Mouse (Mus musculus) CH12.LX (cell line): ENCODE results near the gene Ntrk2. TPM values are rescaled to one million over a fixed set of nuclear protein-coding genes. Genes with fewer than 3 reads are reported as not detected.

Experiments used
- DNase-seq: peaks from one replicate; pipeline ENCODE4 v3.0.0-alpha.2; 2013; ENCODE audit errors: extremely low read depth
- H3K27ac ChIP-seq: 2 replicates; pipeline ENCODE4 v1.5.1; 2012; ENCODE audit warnings: low read depth, mild to moderate bottlenecking, control low read depth, moderate library complexity; ENCODE audit not compliant: insufficient read depth
- H3K27me3 ChIP-seq: replicated peaks from 2 replicates; pipeline ENCODE3; 2012; ENCODE audit warnings: inconsistent platforms
- H3K36me3 ChIP-seq, 2 experiments: replicated peaks in 1 of 2; 2 replicates each; pipeline versions ENCODE3 to v1.6.1; 2012; ENCODE audit warnings: inconsistent platforms in 1 of 2, low read length in 1 of 2, mild to moderate bottlenecking in 1 of 2, mixed read lengths in 1 of 2, moderate library complexity in 1 of 2; ENCODE audit not compliant: control insufficient read depth in 1 of 2, insufficient read depth in 1 of 2
- H3K4me1 ChIP-seq, 2 experiments: 2 replicates each; pipeline ENCODE4 v1.6.1; 2012; ENCODE audit warnings: inconsistent platforms in 1 of 2, moderate library complexity in 1 of 2; ENCODE audit not compliant: insufficient read depth in 2 of 2, control insufficient read depth in 1 of 2
- H3K4me2 ChIP-seq: 2 replicates; pipeline ENCODE4 v1.6.1; 2012; ENCODE audit warnings: low read depth, mild to moderate bottlenecking, control low read depth; ENCODE audit not compliant: poor library complexity, insufficient read depth, severe bottlenecking
- H3K4me3 ChIP-seq, 3 experiments: fragments of 150-350 bp in 1 of 3; sonication (generic) in 1 of 3; replicated peaks in 1 of 3; 2 replicates each; pipeline versions ENCODE3 to v1.5.1; 2011 to 2012; ENCODE audit warnings: low read depth in 2 of 3, low read length in 2 of 3, mild to moderate bottlenecking in 2 of 3, moderate library complexity in 2 of 3, control low read depth in 1 of 3, improper control_type of control experiment in 1 of 3, inconsistent platforms in 1 of 3, mixed read lengths in 1 of 3; ENCODE audit not compliant: poor library complexity in 1 of 3
- H3K79me2 ChIP-seq: replicated peaks from 2 replicates; pipeline ENCODE4 v1.6.1; 2012; ENCODE audit warnings: mild to moderate bottlenecking, moderate library complexity; ENCODE audit not compliant: control insufficient read depth, poor library complexity, insufficient read depth, severe bottlenecking; ENCODE audit errors: extremely low read depth
- H3K9ac ChIP-seq: 2 replicates; pipeline ENCODE4 v1.6.1; 2012; ENCODE audit warnings: low read depth, mild to moderate bottlenecking, control low read depth, moderate library complexity; ENCODE audit not compliant: insufficient read depth
- H3K9me3 ChIP-seq: replicated peaks from 2 replicates; pipeline ENCODE3; 2012; ENCODE audit warnings: low read length, inconsistent platforms, mixed read lengths
- CHD1 ChIP-seq: IDR thresholded peaks from 2 replicates; pipeline ENCODE4 v1.6.1; 2012; ENCODE audit warnings: low read depth, low read length, improper control_type of control experiment, inconsistent platforms
- CHD2 ChIP-seq: IDR thresholded peaks from 2 replicates; pipeline ENCODE4 v1.6.1; 2011; ENCODE audit warnings: low read length, improper control_type of control experiment
- CTCF ChIP-seq, 2 experiments: IDR thresholded peaks in 1 of 2; conservative IDR thresholded peaks in 1 of 2; 2 replicates each; pipeline ENCODE4 v1.5.1; 2011 to 2012; ENCODE audit warnings: low read depth in 2 of 2, low read length in 2 of 2, improper control_type of control experiment in 1 of 2, inconsistent platforms in 1 of 2, mild to moderate bottlenecking in 1 of 2, moderate library complexity in 1 of 2
- EP300 ChIP-seq: IDR thresholded peaks from 2 replicates; pipeline ENCODE4 v1.6.1; 2011; ENCODE audit warnings: low read length, improper control_type of control experiment
- JUN ChIP-seq: IDR thresholded peaks from 2 replicates; pipeline ENCODE4 v1.6.1; 2011; ENCODE audit warnings: low read depth, mild to moderate bottlenecking, low read length, improper control_type of control experiment, moderate library complexity; ENCODE audit not compliant: insufficient read depth
- JUND ChIP-seq: conservative IDR thresholded peaks from 2 replicates; pipeline ENCODE4 v1.6.1; 2011; ENCODE audit warnings: low read depth, low read length, improper control_type of control experiment
- MAFK ChIP-seq: IDR thresholded peaks from 2 replicates; pipeline ENCODE4 v1.6.1; 2011; ENCODE audit warnings: low read length, improper control_type of control experiment; ENCODE audit not compliant: insufficient replicate concordance
- MAZ ChIP-seq: IDR thresholded peaks from 2 replicates; pipeline ENCODE4 v1.6.1; 2012; ENCODE audit warnings: low read depth, mild to moderate bottlenecking, inconsistent platforms, low read length, improper control_type of control experiment, moderate library complexity
- MEF2A ChIP-seq: IDR thresholded peaks from 2 replicates; pipeline ENCODE4 v1.6.1; 2014; ENCODE audit warnings: low read depth, mild to moderate bottlenecking, inconsistent platforms, low read length, improper control_type of control experiment, borderline replicate concordance
- MYC ChIP-seq: IDR thresholded peaks from 2 replicates; pipeline ENCODE4 v1.6.1; 2011; ENCODE audit warnings: low read depth, mild to moderate bottlenecking, improper control_type of control experiment, low read length
- POLR2A ChIP-seq: IDR thresholded peaks from 2 replicates; pipeline ENCODE4 v1.6.1; 2011; ENCODE audit warnings: low read depth, mild to moderate bottlenecking, improper control_type of control experiment, low read length
- RAD21 ChIP-seq: IDR thresholded peaks from 2 replicates; pipeline ENCODE4 v1.6.1; 2011; ENCODE audit warnings: low read depth, mild to moderate bottlenecking, low read length, improper control_type of control experiment, moderate library complexity
- RCOR1 ChIP-seq: conservative IDR thresholded peaks from 2 replicates; pipeline ENCODE4 v1.6.1; 2012; ENCODE audit warnings: low read depth, mild to moderate bottlenecking, inconsistent platforms, low read length, improper control_type of control experiment
- TBP ChIP-seq: conservative IDR thresholded peaks from 2 replicates; pipeline ENCODE4 v1.6.1; 2011; ENCODE audit warnings: low read depth, low read length, improper control_type of control experiment
- UBTF ChIP-seq: IDR thresholded peaks from 2 replicates; pipeline ENCODE4 v1.6.1; 2012; ENCODE audit warnings: low read depth, mild to moderate bottlenecking, inconsistent platforms, low read length, improper control_type of control experiment, moderate library complexity
- USF1 ChIP-seq: IDR thresholded peaks from 2 replicates; pipeline ENCODE4 v1.6.1; 2014; ENCODE audit warnings: low read depth, mild to moderate bottlenecking, inconsistent platforms, low read length, improper control_type of control experiment
- dilution Hi-C: fragments of 300-500 bp; cut with MboI; formaldehyde crosslinking; loops from 2 replicates; pipeline ENCODE4 v1.14.3; 2020; ENCODE audit warnings: low sequenced_read_pairs; ENCODE audit not compliant: extremely low pct_unique_long_range_greater_than_20kb, extremely low pct_ligation_motif_present
- in situ Hi-C: fragments of 300-500 bp; cut with MboI; formaldehyde crosslinking; loops from 3 replicates; pipeline ENCODE4 v1.14.3; 2019; ENCODE audit warnings: low sequenced_read_pairs, low pct_ligation_motif_present, low pct_unique_long_range_greater_than_20kb, mixed read lengths
- polyA plus RNA-seq: library from polyadenylated mRNA; unstranded; fragments of >175 nt; gene quantifications from 2 replicates; pipeline ENCODE4 v1.2.1, GENCODE M21; 2012; ENCODE audit warnings: low read depth; ENCODE audit not compliant: insufficient read length
- total RNA-seq, 2 experiments: library from RNA; depleted of rRNA; stranded (reverse); fragments of 300-350 nt in 1 of 2; fragments of >200 nt in 1 of 2; gene quantifications; 2 replicates each; pipeline ENCODE4 v1.2.3; 2012 to 2014

Ntrk2 gene
- total and polyA plus RNA-seq, 3 experiments: not detected

- peaks cover 58% of the 10 kb centered on the region for H3K9me3 ChIP-seq
- dilution Hi-C loops: no loop called here
- TF ChIP-seq RCOR1 (no peak), MEF2A (no peak), MAZ (no peak), EP300 (no peak), USF1 (no peak), UBTF (no peak), JUN (no peak), JUND (no peak), TBP (no peak), CHD1 (no peak), MAFK (no peak), CHD2 (no peak), POLR2A (no peak)
- H3K4me3 ChIP-seq: no peak overlapping the region
- no peaks in the 10 kb centered on the region for H3K27me3 ChIP-seq
- H3K27ac ChIP-seq: no peak overlapping the region
- no peak overlapping the region for H3K4me2 ChIP-seq
- in situ Hi-C loops: no loop called here
- H3K4me1 ChIP-seq: no peaks in the 10 kb centered on the region
- H3K36me3 ChIP-seq: no peaks in the 10 kb centered on the region
- DNase-seq: no peak
- H3K9ac ChIP-seq: no peak overlapping the region
- no peaks in the 10 kb centered on the region for H3K79me2 ChIP-seq
Measured at GRCm38 (mm10) chr13:59119596-59120394, 313.4 kb downstream of the Ntrk2 start.

GRCm38 (mm10) chr13:59143141-59143744 is 336.9 kb downstream of the Ntrk2 start:
- no peak overlapping the region for H3K9ac ChIP-seq
- TF ChIP-seq RAD21 (no peak), MYC (no peak), CTCF (conservative IDR thresholded peaks at IDR 0.05 in 1 of 2, IDR thresholded peaks at IDR 0.05 in 1 of 2; ENCODE audit: low read depth in 2 of 2, low read length in 2 of 2) (no peak), MEF2A (no peak)
- no peaks in the 10 kb centered on the region for H3K79me2 ChIP-seq
- no peak overlapping the region for H3K4me3 ChIP-seq
- no peaks in the 10 kb centered on the region for H3K27me3 ChIP-seq
- H3K4me1 ChIP-seq: no peaks in the 10 kb centered on the region
- no peak overlapping the region for H3K27ac ChIP-seq
- peaks cover 69% of the 10 kb centered on the region for H3K9me3 ChIP-seq
- no peaks in the 10 kb centered on the region for H3K36me3 ChIP-seq
- no peak for DNase-seq
- dilution Hi-C loops: no loop called here
- in situ Hi-C loops: no loop called here
- no peak overlapping the region for H3K4me2 ChIP-seq
